Mouse (Mus musculus) CH12.LX (cell line): ENCODE data around the gene Nfkb2. TPM values are rescaled to one million over a fixed set of nuclear protein-coding genes. Genes with fewer than 3 reads are reported as not detected.

Source experiments
- DNase-seq: peaks from one replicate; pipeline ENCODE4 v3.0.0-alpha.2; 2013; ENCODE audit errors: extremely low read depth
- H3K27ac ChIP-seq: 2 replicates; pipeline ENCODE4 v1.5.1; 2012; ENCODE audit warnings: low read depth, mild to moderate bottlenecking, control low read depth, moderate library complexity; ENCODE audit not compliant: insufficient read depth
- H3K27me3 ChIP-seq: replicated peaks from 2 replicates; pipeline ENCODE3; 2012; ENCODE audit warnings: inconsistent platforms
- H3K36me3 ChIP-seq, 2 experiments: replicated peaks in 1 of 2; 2 replicates each; pipeline versions ENCODE3 to v1.6.1; 2012; ENCODE audit warnings: inconsistent platforms in 1 of 2, low read length in 1 of 2, mild to moderate bottlenecking in 1 of 2, mixed read lengths in 1 of 2, moderate library complexity in 1 of 2; ENCODE audit not compliant: control insufficient read depth in 1 of 2, insufficient read depth in 1 of 2
- H3K4me1 ChIP-seq, 2 experiments: 2 replicates each; pipeline ENCODE4 v1.6.1; 2012; ENCODE audit warnings: inconsistent platforms in 1 of 2, moderate library complexity in 1 of 2; ENCODE audit not compliant: insufficient read depth in 2 of 2, control insufficient read depth in 1 of 2
- H3K4me2 ChIP-seq: 2 replicates; pipeline ENCODE4 v1.6.1; 2012; ENCODE audit warnings: low read depth, mild to moderate bottlenecking, control low read depth; ENCODE audit not compliant: poor library complexity, insufficient read depth, severe bottlenecking
- H3K4me3 ChIP-seq, 3 experiments: fragments of 150-350 bp in 1 of 3; sonication (generic) in 1 of 3; replicated peaks in 1 of 3; 2 replicates each; pipeline versions ENCODE3 to v1.5.1; 2011 to 2012; ENCODE audit warnings: low read depth in 2 of 3, low read length in 2 of 3, mild to moderate bottlenecking in 2 of 3, moderate library complexity in 2 of 3, control low read depth in 1 of 3, improper control_type of control experiment in 1 of 3, inconsistent platforms in 1 of 3, mixed read lengths in 1 of 3; ENCODE audit not compliant: poor library complexity in 1 of 3
- H3K79me2 ChIP-seq: replicated peaks from 2 replicates; pipeline ENCODE4 v1.6.1; 2012; ENCODE audit warnings: mild to moderate bottlenecking, moderate library complexity; ENCODE audit not compliant: control insufficient read depth, poor library complexity, insufficient read depth, severe bottlenecking; ENCODE audit errors: extremely low read depth
- H3K9ac ChIP-seq: 2 replicates; pipeline ENCODE4 v1.6.1; 2012; ENCODE audit warnings: low read depth, mild to moderate bottlenecking, control low read depth, moderate library complexity; ENCODE audit not compliant: insufficient read depth
- H3K9me3 ChIP-seq: replicated peaks from 2 replicates; pipeline ENCODE3; 2012; ENCODE audit warnings: low read length, inconsistent platforms, mixed read lengths
- CHD1 ChIP-seq: IDR thresholded peaks from 2 replicates; pipeline ENCODE4 v1.6.1; 2012; ENCODE audit warnings: low read depth, low read length, improper control_type of control experiment, inconsistent platforms
- CTCF ChIP-seq, 2 experiments: IDR thresholded peaks in 1 of 2; conservative IDR thresholded peaks in 1 of 2; 2 replicates each; pipeline ENCODE4 v1.5.1; 2011 to 2012; ENCODE audit warnings: low read depth in 2 of 2, low read length in 2 of 2, improper control_type of control experiment in 1 of 2, inconsistent platforms in 1 of 2, mild to moderate bottlenecking in 1 of 2, moderate library complexity in 1 of 2
- E2F4 ChIP-seq: IDR thresholded peaks from 2 replicates; pipeline ENCODE4 v1.6.1; 2011; ENCODE audit warnings: low read depth, low read length, improper control_type of control experiment; ENCODE audit not compliant: insufficient replicate concordance
- ELF1 ChIP-seq: IDR thresholded peaks from 2 replicates; pipeline ENCODE4 v1.6.1; 2014; ENCODE audit warnings: low read depth, mild to moderate bottlenecking, inconsistent platforms, low read length, improper control_type of control experiment
- ETS1 ChIP-seq: conservative IDR thresholded peaks from 2 replicates; pipeline ENCODE4 v1.6.1; 2012; ENCODE audit warnings: low read depth, mild to moderate bottlenecking, inconsistent platforms, low read length, improper control_type of control experiment, moderate library complexity
- GABPA ChIP-seq: IDR thresholded peaks from 2 replicates; pipeline ENCODE4 v1.6.1; 2012; ENCODE audit warnings: low read depth, low read length, improper control_type of control experiment, inconsistent platforms; ENCODE audit not compliant: insufficient replicate concordance
- IRF4 ChIP-seq: IDR thresholded peaks from 2 replicates; pipeline ENCODE4 v1.6.1; 2014; ENCODE audit warnings: low read depth, mild to moderate bottlenecking, inconsistent platforms, low read length, improper control_type of control experiment
- JUN ChIP-seq: IDR thresholded peaks from 2 replicates; pipeline ENCODE4 v1.6.1; 2011; ENCODE audit warnings: low read depth, mild to moderate bottlenecking, low read length, improper control_type of control experiment, moderate library complexity; ENCODE audit not compliant: insufficient read depth
- JUND ChIP-seq: conservative IDR thresholded peaks from 2 replicates; pipeline ENCODE4 v1.6.1; 2011; ENCODE audit warnings: low read depth, low read length, improper control_type of control experiment
- KAT2A ChIP-seq: IDR thresholded peaks from 2 replicates; pipeline ENCODE4 v1.6.1; 2012; ENCODE audit warnings: low read length, improper control_type of control experiment, inconsistent platforms; ENCODE audit not compliant: insufficient replicate concordance
- MAFK ChIP-seq: IDR thresholded peaks from 2 replicates; pipeline ENCODE4 v1.6.1; 2011; ENCODE audit warnings: low read length, improper control_type of control experiment; ENCODE audit not compliant: insufficient replicate concordance
- MEF2A ChIP-seq: IDR thresholded peaks from 2 replicates; pipeline ENCODE4 v1.6.1; 2014; ENCODE audit warnings: low read depth, mild to moderate bottlenecking, inconsistent platforms, low read length, improper control_type of control experiment, borderline replicate concordance
- NELFE ChIP-seq: IDR thresholded peaks from 2 replicates; pipeline ENCODE4 v1.6.1; 2011; ENCODE audit warnings: low read depth, low read length, improper control_type of control experiment
- NRF1 ChIP-seq: IDR thresholded peaks from 2 replicates; pipeline ENCODE4 v1.6.1; 2014; ENCODE audit warnings: low read depth, mild to moderate bottlenecking, inconsistent platforms, low read length, improper control_type of control experiment, moderate library complexity
- POLR2A ChIP-seq: IDR thresholded peaks from 2 replicates; pipeline ENCODE4 v1.6.1; 2011; ENCODE audit warnings: low read depth, mild to moderate bottlenecking, improper control_type of control experiment, low read length
- POLR2AphosphoS2 ChIP-seq: IDR thresholded peaks from 2 replicates; pipeline ENCODE4 v1.6.1; 2011; ENCODE audit warnings: low read depth, low read length, improper control_type of control experiment
- RCOR1 ChIP-seq: conservative IDR thresholded peaks from 2 replicates; pipeline ENCODE4 v1.6.1; 2012; ENCODE audit warnings: low read depth, mild to moderate bottlenecking, inconsistent platforms, low read length, improper control_type of control experiment
- SIN3A ChIP-seq: IDR thresholded peaks from 2 replicates; pipeline ENCODE4 v1.6.1; 2012; ENCODE audit warnings: low read length, improper control_type of control experiment, inconsistent platforms
- TBP ChIP-seq: conservative IDR thresholded peaks from 2 replicates; pipeline ENCODE4 v1.6.1; 2011; ENCODE audit warnings: low read depth, low read length, improper control_type of control experiment
- TCF12 ChIP-seq: IDR thresholded peaks from 2 replicates; pipeline ENCODE4 v1.6.1; 2014; ENCODE audit warnings: low read depth, mild to moderate bottlenecking, inconsistent platforms, low read length, improper control_type of control experiment
- USF1 ChIP-seq: IDR thresholded peaks from 2 replicates; pipeline ENCODE4 v1.6.1; 2014; ENCODE audit warnings: low read depth, mild to moderate bottlenecking, inconsistent platforms, low read length, improper control_type of control experiment
- ZC3H11A ChIP-seq: IDR thresholded peaks from 2 replicates; pipeline ENCODE4 v1.6.1; 2012; ENCODE audit warnings: low read depth, mild to moderate bottlenecking, inconsistent platforms, low read length, improper control_type of control experiment
- ZKSCAN1 ChIP-seq: IDR thresholded peaks from 2 replicates; pipeline ENCODE4 v1.6.1; 2012; ENCODE audit warnings: low read depth, inconsistent platforms, low read length, improper control_type of control experiment, borderline replicate concordance
- dilution Hi-C: fragments of 300-500 bp; cut with MboI; formaldehyde crosslinking; loops from 2 replicates; pipeline ENCODE4 v1.14.3; 2020; ENCODE audit warnings: low sequenced_read_pairs; ENCODE audit not compliant: extremely low pct_unique_long_range_greater_than_20kb, extremely low pct_ligation_motif_present
- in situ Hi-C: fragments of 300-500 bp; cut with MboI; formaldehyde crosslinking; loops from 3 replicates; pipeline ENCODE4 v1.14.3; 2019; ENCODE audit warnings: low sequenced_read_pairs, low pct_ligation_motif_present, low pct_unique_long_range_greater_than_20kb, mixed read lengths
- polyA plus RNA-seq: library from polyadenylated mRNA; unstranded; fragments of >175 nt; gene quantifications from 2 replicates; pipeline ENCODE4 v1.2.1, GENCODE M21; 2012; ENCODE audit warnings: low read depth; ENCODE audit not compliant: insufficient read length
- total RNA-seq, 2 experiments: library from RNA; depleted of rRNA; stranded (reverse); fragments of 300-350 nt in 1 of 2; fragments of >200 nt in 1 of 2; gene quantifications; 2 replicates each; pipeline ENCODE4 v1.2.3; 2012 to 2014

Gene Nfkb2
- total and polyA plus RNA-seq, 3 experiments, result 44.3 to 71.7 (median 64.8) TPM

DNA sequence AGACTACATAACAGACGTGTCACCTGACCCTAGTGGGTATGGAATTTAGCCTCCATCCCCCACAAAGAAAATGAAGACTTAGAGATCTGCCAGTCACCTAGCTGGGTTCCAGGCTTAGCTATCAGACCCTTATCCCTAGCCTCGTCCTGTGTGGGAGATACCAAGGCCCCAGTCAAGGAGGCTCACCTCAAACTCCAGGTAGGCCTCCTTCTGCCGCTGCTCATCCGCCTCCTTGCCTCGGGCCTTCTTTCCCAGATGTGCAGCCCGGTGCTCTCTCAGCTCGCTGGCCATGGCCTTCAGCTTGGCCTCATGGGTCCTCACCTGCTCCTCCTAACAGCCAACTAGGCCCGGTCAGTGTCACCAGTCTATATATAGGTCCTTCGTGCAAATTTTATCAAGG is 9.0 kb downstream of the Nfkb2 start:
- dilution Hi-C loops, result no loop called here
- TF ChIP-seq CHD1 (no peak), E2F4 (no peak), CTCF (conservative IDR thresholded peaks at IDR 0.05 in 1 of 2, IDR thresholded peaks at IDR 0.05 in 1 of 2; ENCODE audit: low read depth in 2 of 2, low read length in 2 of 2) (no peak), RCOR1 (no peak), ELF1 (no peak), SIN3A (no peak), MEF2A (no peak), POLR2A (no peak), MAFK (no peak), POLR2AphosphoS2 (no peak), KAT2A (no peak), USF1 (no peak), NELFE (no peak), ZC3H11A (no peak), TCF12 (no peak), NRF1 (no peak)
- in situ Hi-C loops, result no loop called here
- peaks cover 64 to 84% of the 10 kb centered on the region in 2 experiments for H3K36me3 ChIP-seq
- no peak for DNase-seq
- H3K9me3 ChIP-seq, result peaks cover 6% of the 10 kb centered on the region
- H3K4me1 ChIP-seq, result peaks cover 0 to 50% of the 10 kb centered on the region in 2 experiments; a peak in 2 of 4 replicates
- H3K79me2 ChIP-seq, result no peaks in the 10 kb centered on the region
- no peak overlapping the region for H3K4me2 ChIP-seq
- no peak overlapping the region for H3K4me3 ChIP-seq
- no peak overlapping the region for H3K9ac ChIP-seq
- no peak overlapping the region for H3K27ac ChIP-seq
- H3K27me3 ChIP-seq, result no peaks in the 10 kb centered on the region

- Histone ChIP-seq H3K4me1 (peaks cover 0 to 52% of the 10 kb centered on the region in 2 experiments; a peak in 2 of 4 replicates), H3K4me2 (no peak overlapping the region), H3K9me3 (peaks cover 8% of the 10 kb centered on the region), H3K27me3 (no peaks in the 10 kb centered on the region), H3K4me3 (no peak overlapping the region), H3K9ac (no peak overlapping the region), H3K36me3 (peaks cover 59 to 83% of the 10 kb centered on the region in 2 experiments), H3K79me2 (no peaks in the 10 kb centered on the region), H3K27ac (no peak overlapping the region)
- TF ChIP-seq GABPA, result no peak
- TF ChIP-seq JUND, result no peak
- no peak for TF ChIP-seq ETS1
- no peak for TF ChIP-seq JUN
- no peak for TF ChIP-seq TBP
- TF ChIP-seq IRF4, result no peak
- no peak for TF ChIP-seq ZKSCAN1
- in situ Hi-C loops (no loop called here), dilution Hi-C loops (no loop called here)
- no peak for DNase-seq
Measured at GRCm38 (mm10) chr19:46313591-46313990, 9.5 kb downstream of the Nfkb2 start.
